Mouse (Mus musculus) regulatory T cell (primary cell): ENCODE measurements around the gene Stk33.
"Not testable (repeated sequence)": the region's sequence is repeated elsewhere in the genome, so short reads cannot be mapped to it uniquely, and the experiment has no call there.

Source experiments
- in situ Hi-C: fragments of 300-600 bp; cut with MboI, MseI; formaldehyde crosslinking; loops from one replicate; pipeline ENCODE4 v1.15.1; 2025; ENCODE audit warnings: high pct_unique_total_duplicates

Stk33 gene

GRCm38 (mm10) chr7:109438781-109439591 is at the start of gene Stk33:
Gene Stk33, minus strand, starts transcription at chr7:109439081.
- in situ Hi-C loops: no loop called here

GRCm38 (mm10) chr7:109484221-109484620 is 45.3 kb upstream of the Stk33 start:
- in situ Hi-C loops: no loop called here

- in situ Hi-C loops: no loop called here
Measured at GRCm38 (mm10) chr7:109480765-109481197, 41.9 kb upstream of the Stk33 start.

GRCm38 (mm10) chr7:109477926-109478325 is 39.0 kb upstream of the Stk33 start:
- in situ Hi-C loops: no loop called here

GRCm38 (mm10) chr7:109470700-109471099 is 31.8 kb upstream of the Stk33 start:
- in situ Hi-C loops: no loop called here

- in situ Hi-C loops: no loop called here
Measured at GRCm38 (mm10) chr7:109468262-109468701, 29.4 kb upstream of the Stk33 start.

GRCm38 (mm10) chr7:109467591-109467990 is 28.7 kb upstream of the Stk33 start:
- in situ Hi-C loops: no loop called here

GRCm38 (mm10) chr7:109460698-109461097 is 21.8 kb upstream of the Stk33 start:
- in situ Hi-C loops: no loop called here

- in situ Hi-C loops: no loop called here
Measured at GRCm38 (mm10) chr7:109456563-109456962, 17.7 kb upstream of the Stk33 start.

- in situ Hi-C loops: no loop called here
Measured at GRCm38 (mm10) chr7:109455748-109456147, 16.9 kb upstream of the Stk33 start.

- in situ Hi-C loops: no loop called here
Measured at GRCm38 (mm10) chr7:109454856-109455255, 16.0 kb upstream of the Stk33 start.

- in situ Hi-C loops: no loop called here
Measured at GRCm38 (mm10) chr7:109448060-109448459, 9.2 kb upstream of the Stk33 start.

- in situ Hi-C loops: no loop called here
Measured at GRCm38 (mm10) chr7:109445012-109445411, 6.1 kb upstream of the Stk33 start.

- in situ Hi-C loops: no loop called here
Measured at GRCm38 (mm10) chr7:109442739-109443138, 3.9 kb upstream of the Stk33 start.

GRCm38 (mm10) chr7:109440697-109441269 is 1.9 kb upstream of the Stk33 start:
- in situ Hi-C loops: no loop called here

- in situ Hi-C loops: loop anchor here (5.0 to 10.0 kb wide), 2 partner anchors 180 to 282 kb away; no protein-coding TSS in a partner anchor
Measured at GRCm38 (mm10) chr7:109424422-109425159, 14.3 kb downstream of the Stk33 start.

GRCm38 (mm10) chr7:109422803-109423202 is 16.1 kb downstream of the Stk33 start:
- in situ Hi-C loops: loop anchor here (10.0 kb wide), 1 partner anchor 178 kb away; no protein-coding TSS in a partner anchor

- in situ Hi-C loops: no loop called here
Measured at GRCm38 (mm10) chr7:109405491-109405890, 33.4 kb downstream of the Stk33 start.

GRCm38 (mm10) chr7:109399299-109399698 is 39.6 kb downstream of the Stk33 start:
- in situ Hi-C loops: no loop called here

- in situ Hi-C loops: no loop called here
Measured at GRCm38 (mm10) chr7:109381131-109381530, 57.8 kb downstream of the Stk33 start.

- in situ Hi-C loops: not testable (repeated sequence)
Measured at GRCm38 (mm10) chr7:109373556-109373955, 65.3 kb downstream of the Stk33 start.
